Mouse (Mus musculus) megakaryocyte, embryonic 14.5 days (primary cell): ENCODE results near the gene Sin3b. TPM values are rescaled to one million over a fixed set of nuclear protein-coding genes. Genes with fewer than 3 reads are reported as not detected.
A peak's percentile ranks its signal among the peaks of the same experiment; 100 is the strongest.
"Not testable (repeated sequence)": the region's sequence is repeated elsewhere in the genome, so short reads cannot be mapped to it uniquely, and the experiment has no call there.

ENCODE experiments used
- H3K27me3 ChIP-seq: replicated peaks from 2 replicates; pipeline ENCODE3; 2012; ENCODE audit warnings: inconsistent platforms
- H3K36me3 ChIP-seq: replicated peaks from 2 replicates; pipeline ENCODE3; 2012; ENCODE audit warnings: low read length, inconsistent platforms, mixed read lengths
- H3K4me1 ChIP-seq: 2 replicates; pipeline ENCODE4 v1.6.1; 2012; ENCODE audit warnings: inconsistent platforms
- H3K4me3 ChIP-seq: replicated peaks from 2 replicates; pipeline ENCODE3; 2012; ENCODE audit warnings: moderate library complexity, mild to moderate bottlenecking, inconsistent platforms
- H3K9me3 ChIP-seq: 2 replicates; pipeline ENCODE4 v1.6.1; 2012; ENCODE audit warnings: inconsistent platforms
- FLI1 ChIP-seq: IDR thresholded peaks from 2 replicates; pipeline ENCODE4 v1.6.1; 2012; ENCODE audit warnings: low read length, inconsistent platforms, mixed read lengths
- GATA1 ChIP-seq: IDR thresholded peaks from 3 replicates; pipeline ENCODE4 v1.6.1; 2012; ENCODE audit warnings: mixed read lengths, low read length, inconsistent platforms, borderline replicate concordance
- polyA plus RNA-seq: library from polyadenylated mRNA; stranded (reverse); fragments of >175 nt; gene quantifications from 2 replicates; pipeline ENCODE4 v1.2.3, GENCODE M21; 2012; ENCODE audit warnings: low replicate concordance; ENCODE audit not compliant: insufficient read depth

The Sin3b gene
- polyA plus RNA-seq, result 104 and 124 TPM in 2 replicates

DNA sequence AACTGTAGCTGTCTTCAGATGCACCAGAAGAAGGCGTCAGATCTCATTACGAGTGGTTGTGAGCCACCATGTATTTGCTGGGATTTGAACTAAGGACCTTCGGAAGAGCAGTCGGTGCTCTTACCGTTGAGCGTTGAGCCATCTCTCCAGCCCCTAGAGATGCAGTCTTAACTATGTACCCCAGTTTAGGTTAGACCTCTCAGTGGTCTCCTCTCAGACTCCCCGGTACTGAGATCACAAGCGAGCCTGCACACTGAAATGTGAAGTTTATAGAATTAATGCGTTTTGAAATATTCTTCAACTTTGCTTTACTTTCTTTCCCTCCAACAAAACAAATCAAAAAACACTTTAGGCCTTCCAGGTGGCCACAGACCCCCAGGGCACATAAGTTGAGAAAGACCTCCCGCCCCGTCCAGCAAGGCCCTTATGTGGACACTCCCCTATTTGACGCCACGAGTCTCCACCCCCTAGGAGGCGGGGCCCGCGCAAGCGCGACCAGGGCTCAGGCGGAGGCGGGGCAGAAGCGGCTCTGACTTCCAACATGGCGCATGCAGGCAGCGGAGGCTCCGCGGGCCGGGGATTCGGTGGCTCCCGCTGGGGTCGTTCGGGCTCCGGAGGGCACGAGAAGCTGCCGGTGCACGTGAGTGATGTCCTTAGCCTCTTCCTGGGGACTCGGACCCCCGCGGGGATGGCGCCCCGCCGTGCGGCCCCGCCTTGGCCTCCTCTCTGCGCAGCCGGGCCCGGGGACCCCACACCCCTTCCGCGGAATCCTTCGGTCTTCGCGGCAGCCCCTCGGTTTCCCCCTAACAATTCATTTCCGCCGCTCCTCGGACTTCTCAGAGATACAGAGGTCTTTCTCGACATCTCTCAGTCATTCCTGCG is at the start of gene Sin3b:
Gene Sin3b (plus strand): TSS at position 517 of the 882 bp plus-strand sequence.
- Histone ChIP-seq H3K9me3 (no peaks in the 10 kb centered on the region), H3K4me1 (peaks cover 75% of the 10 kb centered on the region), H3K4me3 (peak within 1 kb of the TSS; percentile 98), H3K27me3 (no peaks in the 10 kb centered on the region), H3K36me3 (peaks cover 42% of the 10 kb centered on the region)
- TF ChIP-seq FLI1, result no peak
- no peak for TF ChIP-seq GATA1

DNA sequence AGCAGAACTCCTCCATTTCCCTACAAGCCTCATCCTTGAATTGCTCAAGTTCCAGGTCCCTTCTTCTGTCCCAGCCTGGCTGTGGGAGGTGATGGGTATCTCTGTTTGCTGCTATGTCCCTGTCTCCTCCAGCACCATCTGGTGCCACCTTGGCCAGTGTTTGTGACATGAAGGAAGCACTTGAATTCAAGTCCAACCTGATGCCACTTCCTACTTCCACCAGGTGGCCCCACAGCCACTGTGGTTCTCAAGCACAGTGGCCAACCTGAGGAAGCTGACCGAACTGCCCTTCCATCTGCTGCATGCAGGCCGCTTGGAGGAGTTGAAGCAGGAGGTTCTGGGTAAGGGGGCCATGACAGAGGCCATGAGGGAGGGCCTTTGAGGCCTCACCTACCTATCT is 48.9 kb upstream of the Sin3b start:
- H3K4me3 ChIP-seq, result no peak overlapping the region
- H3K27me3 ChIP-seq, result peaks cover 3% of the 10 kb centered on the region
- no peak for TF ChIP-seq GATA1
- TF ChIP-seq FLI1, result no peak
- H3K9me3 ChIP-seq, result no peaks in the 10 kb centered on the region
- peaks cover 26% of the 10 kb centered on the region for H3K4me1 ChIP-seq
- peaks cover 11% of the 10 kb centered on the region for H3K36me3 ChIP-seq

DNA sequence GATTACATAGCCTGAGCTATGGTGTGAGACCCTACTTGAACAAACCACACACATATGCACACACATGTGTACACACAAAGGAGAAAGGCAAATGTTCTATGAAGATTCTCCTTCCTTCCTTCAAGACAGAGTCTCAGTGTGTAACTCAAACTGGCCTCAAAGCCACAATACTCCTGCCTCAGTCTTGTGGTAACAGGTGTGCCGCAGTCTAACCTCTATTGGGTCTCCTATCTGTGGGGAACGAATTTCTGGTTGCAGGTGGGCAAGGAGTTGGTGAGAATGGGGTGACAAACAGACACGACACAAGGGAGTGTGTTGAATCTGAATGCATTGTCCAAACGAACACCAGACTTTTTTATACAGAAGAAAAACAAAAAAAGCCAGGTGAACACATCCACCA is 46.6 kb upstream of the Sin3b start:
- Histone ChIP-seq H3K36me3 (peaks cover 6% of the 10 kb centered on the region), H3K4me3 (no peak overlapping the region), H3K27me3 (no peaks in the 10 kb centered on the region), H3K4me1 (peaks cover 35% of the 10 kb centered on the region), H3K9me3 (no peaks in the 10 kb centered on the region)
- TF ChIP-seq FLI1 (no peak), GATA1 (no peak)

DNA sequence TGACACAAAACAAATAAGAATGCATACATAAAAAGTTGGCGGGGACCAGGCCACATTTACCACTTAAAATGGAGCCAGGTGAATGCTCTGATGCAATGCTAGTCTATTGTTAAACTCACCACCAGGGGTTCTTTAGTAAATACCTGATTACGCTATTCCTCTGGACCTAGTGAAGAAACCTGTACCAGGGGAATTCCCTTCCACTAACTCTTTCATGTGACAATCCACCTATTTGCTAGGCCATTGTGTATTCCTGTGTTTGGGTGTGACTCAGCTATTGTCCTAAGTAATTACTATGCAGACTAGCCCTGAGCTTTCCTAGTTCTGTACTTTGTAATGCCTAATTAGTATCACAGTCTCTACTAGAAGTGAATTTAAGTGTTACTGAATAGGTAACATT is 46.2 kb upstream of the Sin3b start:
- H3K36me3 ChIP-seq, H3K27me3 ChIP-seq, H3K4me3 ChIP-seq: not testable (repeated sequence)

DNA sequence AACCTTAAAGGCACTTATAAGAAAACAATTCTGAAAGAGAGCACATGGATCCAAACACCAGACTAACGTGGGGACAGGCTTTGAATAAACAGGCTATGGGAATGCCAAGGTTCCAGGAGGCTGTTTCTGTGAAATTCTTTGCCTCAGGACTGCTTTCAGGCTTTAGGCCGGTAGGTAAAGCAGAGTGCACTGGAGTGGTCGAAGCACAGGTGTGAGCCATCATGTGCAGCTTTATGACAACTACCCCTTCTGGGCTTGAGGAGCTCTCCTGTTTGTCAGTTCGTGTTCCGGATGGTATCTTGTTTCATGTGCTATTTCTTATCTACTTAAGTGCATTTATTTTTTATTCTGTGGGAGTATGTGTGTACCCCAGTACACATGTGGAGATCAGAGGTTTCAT is 45.8 kb upstream of the Sin3b start:
- no peaks in the 10 kb centered on the region for H3K27me3 ChIP-seq
- peaks cover 43% of the 10 kb centered on the region for H3K4me1 ChIP-seq
- no peak for TF ChIP-seq FLI1
- no peak for TF ChIP-seq GATA1

More for the DNA sequence above, 46.2 kb upstream of the Sin3b start:
- peaks cover 39% of the 10 kb centered on the region for H3K4me1 ChIP-seq
- not testable (repeated sequence) for H3K9me3 ChIP-seq

DNA sequence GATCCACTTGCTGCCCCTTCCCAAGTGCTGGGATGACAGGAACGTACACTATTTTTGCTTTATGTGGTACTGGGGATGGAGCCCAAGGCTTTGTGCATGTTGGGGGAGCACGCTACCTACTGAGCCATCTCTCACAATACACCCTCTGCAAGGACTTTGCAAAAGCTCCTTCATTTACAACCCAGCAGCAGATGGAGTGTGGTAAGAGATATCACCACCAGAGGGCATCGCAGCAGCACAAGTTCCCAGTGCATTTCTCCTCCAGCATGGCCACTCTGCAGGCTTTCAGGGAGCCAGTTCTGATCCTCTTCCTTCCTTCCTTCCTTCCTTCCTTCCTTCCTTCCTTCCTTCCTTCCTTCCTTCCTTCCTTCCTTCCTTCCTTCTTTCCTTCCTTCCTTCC is 43.0 kb upstream of the Sin3b start:
- H3K9me3 ChIP-seq, result no peaks in the 10 kb centered on the region
- H3K4me1 ChIP-seq, result peaks cover 50% of the 10 kb centered on the region
- TF ChIP-seq FLI1 (no peak), GATA1 (no peak)
- peaks cover 3% of the 10 kb centered on the region for H3K36me3 ChIP-seq
- H3K4me3 ChIP-seq, result no peak overlapping the region
- no peaks in the 10 kb centered on the region for H3K27me3 ChIP-seq

More for the DNA sequence above, 45.8 kb upstream of the Sin3b start:
- Histone ChIP-seq H3K9me3 (no peaks in the 10 kb centered on the region), H3K4me3 (no peak overlapping the region), H3K36me3 (peaks cover 5% of the 10 kb centered on the region)

DNA sequence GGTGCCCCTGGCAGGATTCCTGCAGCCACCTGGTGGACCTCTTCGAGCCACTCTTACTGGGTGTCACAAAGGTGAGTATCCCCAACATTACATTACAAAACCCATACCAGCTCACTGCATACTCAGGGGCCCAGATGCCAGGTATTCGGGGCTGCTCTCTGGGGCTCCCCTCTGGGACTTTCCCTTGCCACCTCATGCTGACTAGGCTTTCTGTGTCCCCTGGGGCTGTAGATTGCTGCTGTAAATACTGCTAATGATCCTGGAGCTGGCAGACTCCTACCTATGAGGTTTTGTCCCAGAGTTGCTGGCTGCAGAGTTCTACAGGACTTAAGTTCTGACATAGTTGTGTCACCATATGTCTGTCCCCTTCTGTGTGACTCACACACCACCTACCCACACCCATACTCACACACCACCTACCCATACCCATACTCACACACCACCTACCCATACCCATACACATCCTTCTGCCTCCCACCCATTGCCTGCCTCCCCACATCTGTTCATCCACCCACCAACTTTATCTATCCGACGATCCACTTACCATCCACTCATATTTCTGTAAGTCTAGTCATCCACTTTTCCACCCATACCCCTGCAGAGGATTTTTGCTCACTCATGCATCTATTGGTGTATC is 40.9 kb upstream of the Sin3b start:
- Histone ChIP-seq H3K36me3 (no peaks in the 10 kb centered on the region), H3K4me3 (peak overlapping the region; percentile 83), H3K27me3 (no peaks in the 10 kb centered on the region), H3K9me3 (no peaks in the 10 kb centered on the region), H3K4me1 (peaks cover 53% of the 10 kb centered on the region)
- TF ChIP-seq GATA1, result no peak
- TF ChIP-seq FLI1, result no peak

DNA sequence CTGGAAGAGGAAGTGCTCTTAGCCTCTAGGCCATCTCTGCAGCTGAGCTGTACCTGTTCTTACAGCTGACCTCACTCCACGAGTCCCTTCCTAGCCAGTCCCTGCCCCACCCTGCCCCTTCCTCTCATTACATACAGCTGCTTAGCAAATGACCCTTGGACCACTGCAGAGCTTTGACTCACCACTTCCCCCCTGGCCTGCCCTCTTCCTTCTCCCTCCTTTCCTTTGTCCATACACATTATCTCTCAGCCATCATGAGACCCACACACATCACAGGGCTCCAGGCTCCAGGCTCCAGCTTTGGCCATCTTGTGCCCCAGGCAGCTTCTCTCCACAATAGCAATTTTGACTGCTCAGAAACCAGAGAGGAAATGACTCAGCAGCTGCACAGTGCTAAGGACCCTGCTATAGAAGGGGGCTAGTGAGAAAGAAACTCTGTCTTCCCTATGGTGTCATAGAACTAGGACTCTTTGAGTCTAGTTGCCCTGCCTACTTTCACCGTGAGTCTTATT is 40.0 kb upstream of the Sin3b start:
- Histone ChIP-seq H3K9me3 (no peaks in the 10 kb centered on the region), H3K27me3 (no peaks in the 10 kb centered on the region), H3K4me1 (peaks cover 56% of the 10 kb centered on the region), H3K4me3 (peak overlapping the region; percentile 86), H3K36me3 (no peaks in the 10 kb centered on the region)
- TF ChIP-seq FLI1, result no peak
- TF ChIP-seq GATA1, result no peak

DNA sequence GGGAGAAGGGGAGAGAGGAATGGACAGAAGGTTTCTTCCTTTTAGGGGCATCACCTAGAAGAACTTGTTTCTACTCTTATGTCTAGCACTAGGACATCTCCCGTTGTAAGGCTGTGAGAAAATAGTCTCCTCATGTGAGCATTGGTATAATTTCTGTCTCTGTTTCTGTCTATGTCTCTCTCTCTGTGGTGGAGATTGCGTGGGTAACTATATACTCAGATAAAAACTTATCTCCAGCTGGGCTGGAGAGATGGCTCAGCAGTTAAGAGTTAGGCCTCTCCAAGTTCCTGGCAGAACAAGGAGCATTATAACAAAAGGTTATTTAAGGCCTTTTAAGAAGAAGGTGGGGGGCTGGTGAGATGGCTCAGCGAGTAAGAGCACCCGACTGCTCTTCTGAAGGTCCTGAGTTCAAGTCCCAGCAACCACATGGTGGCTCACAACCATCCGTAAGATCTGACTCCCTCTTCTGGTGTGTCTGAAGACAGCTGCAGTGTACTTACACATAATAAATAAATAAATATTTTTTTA is 39.4 kb upstream of the Sin3b start:
- not testable (repeated sequence) for H3K9me3 ChIP-seq, H3K27me3 ChIP-seq, H3K36me3 ChIP-seq
- Histone ChIP-seq H3K4me1 (peaks cover 56% of the 10 kb centered on the region), H3K4me3 (peak overlapping the region; percentile 86)
